ENCODE assay signal across 1 mouse cellular context in the genomic region with DNA sequence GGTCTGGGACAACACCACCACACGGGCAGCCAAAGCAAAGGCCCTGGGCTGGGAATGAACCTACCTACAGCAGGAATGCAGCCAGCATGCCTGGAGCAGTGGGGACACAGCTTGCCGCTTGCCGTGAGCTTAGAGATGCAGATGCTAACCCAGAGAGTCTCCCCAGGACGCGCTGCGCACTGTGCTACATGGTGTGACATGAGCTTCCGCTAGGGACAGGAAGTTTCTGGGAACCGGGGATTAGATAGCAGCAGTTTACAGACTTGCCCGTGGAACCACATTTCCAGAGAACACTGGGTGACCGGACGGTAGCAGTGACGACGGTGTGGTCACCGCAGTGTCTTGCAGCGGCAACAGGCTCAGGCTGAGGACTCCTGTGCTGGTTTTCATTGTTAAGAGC.
TF ChIP-seq lines count a peak whose summit lies in the region.

No protein-coding gene starts in this region.

TF ChIP-seq in ES-E14, 5 proteins besides CTCF, POLR2A, EP300 and RAD21:
- no peak for TF ChIP-seq CHD2 (IDR thresholded peaks at IDR 0.05; ENCODE audit: low read depth, low read length)
